Mouse (Mus musculus): Measurements from ENCODE around the gene Atf2. TPM values are rescaled to one million over a fixed set of nuclear protein-coding genes. Genes with fewer than 3 reads are reported as not detected.
"Not testable (repeated sequence)": the region's sequence is repeated elsewhere in the genome, so short reads cannot be mapped to it uniquely, and the experiment has no call there.

Atf2 gene
- total RNA-seq, 2 experiments from 2014 or later: 131 to 169 TPM

DNA sequence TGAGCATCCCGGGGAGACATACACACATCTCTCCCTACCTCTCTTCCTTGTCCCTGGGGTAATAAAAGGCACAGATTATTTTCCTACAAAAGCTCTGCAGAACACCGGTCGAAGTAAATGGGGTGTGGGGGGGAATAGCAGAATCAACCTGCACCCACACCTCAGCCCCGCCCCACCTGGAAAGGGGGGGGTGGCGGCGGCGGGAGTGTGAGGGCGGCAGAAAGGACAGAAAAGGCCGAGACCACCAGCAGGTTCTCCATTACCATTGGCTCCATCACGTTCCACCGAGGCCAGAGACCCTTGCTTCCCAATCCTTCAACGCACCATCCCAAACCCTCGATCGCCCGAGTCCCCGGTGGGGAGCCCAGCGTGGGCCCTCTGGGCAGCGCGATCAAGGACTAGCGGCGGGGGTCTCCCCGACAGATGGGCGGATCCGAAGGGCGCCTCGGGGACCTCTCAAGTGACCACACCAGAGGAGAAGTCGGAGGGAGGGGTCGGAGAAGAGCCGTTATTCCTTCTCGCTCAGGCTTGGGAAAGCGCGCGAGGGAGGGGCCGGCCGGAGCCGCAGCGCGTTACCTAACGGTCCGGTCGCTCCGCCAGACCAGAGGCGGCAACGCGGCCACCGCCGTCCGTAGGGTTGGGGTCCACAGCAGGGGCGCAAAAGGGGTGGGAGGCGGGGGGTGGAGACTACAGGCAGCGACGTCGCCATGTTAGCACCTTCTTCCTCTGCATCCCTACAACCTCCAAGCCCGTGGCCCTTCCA lies 557 bp downstream of the Atf2 start:
- ATAC-seq (replicated peaks; ENCODE audit: low FRiP score, poor library complexity, severe bottlenecking): peak; percentile 43

DNA sequence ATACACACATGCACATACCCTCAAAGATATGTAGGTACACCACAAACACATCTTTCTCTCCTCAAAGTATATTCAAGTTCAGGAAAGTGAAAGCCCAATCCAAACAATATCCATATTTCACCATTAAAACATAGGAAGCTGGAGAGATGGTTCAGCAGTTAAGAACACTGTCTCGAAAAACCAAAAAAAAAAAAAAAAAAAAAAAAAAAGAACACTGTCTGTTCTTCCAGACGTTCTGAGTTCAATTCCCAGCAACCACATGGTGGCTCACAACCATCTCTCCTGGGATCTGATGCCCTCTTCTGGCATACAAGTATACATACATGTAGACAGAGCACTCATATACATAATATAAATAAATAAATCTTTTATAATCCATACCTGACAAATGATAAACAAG lies 6.4 kb downstream of the Atf2 start:
- ATAC-seq (replicated peaks; ENCODE audit: low FRiP score, poor library complexity, severe bottlenecking): no peak

DNA sequence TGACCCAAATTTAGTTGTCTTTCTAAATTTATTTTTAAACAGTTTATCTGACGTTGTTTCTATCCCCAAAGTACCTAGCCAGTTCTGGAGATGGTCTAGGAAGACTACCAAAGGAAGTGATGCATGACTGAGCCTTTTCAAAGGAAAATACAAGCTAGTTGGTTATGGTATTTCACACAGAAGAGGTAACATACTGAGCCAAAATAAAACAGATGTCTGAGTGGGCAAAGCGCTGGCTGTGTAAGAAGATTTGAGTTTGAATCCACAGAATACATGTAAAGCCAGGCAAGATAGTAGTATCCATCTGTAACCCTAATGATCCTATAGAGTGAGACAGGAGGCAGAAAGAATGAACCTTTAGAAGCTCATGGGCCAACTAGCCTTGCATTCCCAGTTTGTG lies 14.5 kb downstream of the Atf2 start:
- ATAC-seq (replicated peaks; ENCODE audit: low FRiP score, poor library complexity, severe bottlenecking): no peak

DNA sequence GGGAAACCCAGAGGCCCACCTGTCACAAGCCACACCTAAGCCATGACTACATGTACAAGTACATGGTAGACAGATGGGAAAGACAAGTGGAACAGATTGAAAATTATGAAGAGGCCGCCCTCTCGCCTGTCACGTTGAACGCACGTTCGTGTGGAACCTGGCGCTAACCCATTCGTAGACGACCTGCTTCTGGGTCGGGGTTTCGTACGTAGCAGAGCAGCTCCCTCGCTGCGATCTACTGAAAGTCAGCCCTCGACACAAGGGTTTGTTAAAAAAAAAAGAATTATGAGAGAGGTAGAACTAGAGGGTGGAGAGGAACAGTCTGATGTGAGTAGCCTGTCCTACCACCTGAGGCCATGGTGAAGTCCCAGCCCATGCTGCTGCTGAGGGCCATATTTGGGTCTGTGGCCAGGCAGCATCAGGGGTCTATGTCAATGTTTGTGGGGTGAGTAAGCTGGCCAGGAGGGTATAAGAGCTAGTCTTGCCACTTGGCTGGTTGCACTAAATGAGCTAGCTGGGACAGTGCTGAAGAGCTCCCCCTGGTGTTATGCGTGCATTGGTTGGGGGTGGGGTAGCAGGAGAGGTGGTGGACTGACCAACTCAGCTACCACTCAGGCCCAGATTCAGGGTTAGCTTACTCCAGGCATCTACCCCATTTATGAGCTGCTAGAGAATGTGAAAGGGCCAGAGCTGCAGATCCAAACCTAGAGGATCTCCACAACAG lies 24.5 kb downstream of the Atf2 start:
- ATAC-seq (replicated peaks; ENCODE audit: low FRiP score, poor library complexity, severe bottlenecking): no peak

DNA sequence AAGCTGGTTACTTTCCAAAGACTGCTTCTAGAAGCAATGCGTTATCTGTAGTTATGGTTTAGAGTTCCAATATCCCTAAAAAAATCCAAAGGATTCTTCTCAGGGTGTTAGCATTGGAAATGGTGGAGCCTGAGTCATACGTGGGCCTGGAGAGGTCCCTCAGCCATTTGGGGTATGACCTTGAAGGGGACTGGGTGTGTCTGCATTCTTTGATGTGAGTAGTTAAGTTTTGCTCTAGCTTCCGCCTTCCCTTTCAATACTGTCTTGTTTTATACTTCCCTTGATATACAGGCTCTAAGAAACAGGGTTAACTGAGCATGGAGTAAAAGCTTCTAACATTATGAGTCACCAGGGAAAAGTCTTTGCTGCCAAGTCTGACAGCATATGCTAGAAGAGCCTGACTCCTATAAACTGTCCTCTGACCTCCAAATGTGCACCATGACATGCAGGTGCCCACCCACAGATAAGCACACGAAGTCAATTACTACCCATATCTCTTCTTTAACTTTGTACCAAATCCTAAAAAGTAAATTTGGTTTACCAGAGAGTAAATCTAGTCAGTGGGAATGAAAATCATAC lies 32.3 kb downstream of the Atf2 start:
- no peak for ATAC-seq (replicated peaks; ENCODE audit: low FRiP score, poor library complexity, severe bottlenecking)

DNA sequence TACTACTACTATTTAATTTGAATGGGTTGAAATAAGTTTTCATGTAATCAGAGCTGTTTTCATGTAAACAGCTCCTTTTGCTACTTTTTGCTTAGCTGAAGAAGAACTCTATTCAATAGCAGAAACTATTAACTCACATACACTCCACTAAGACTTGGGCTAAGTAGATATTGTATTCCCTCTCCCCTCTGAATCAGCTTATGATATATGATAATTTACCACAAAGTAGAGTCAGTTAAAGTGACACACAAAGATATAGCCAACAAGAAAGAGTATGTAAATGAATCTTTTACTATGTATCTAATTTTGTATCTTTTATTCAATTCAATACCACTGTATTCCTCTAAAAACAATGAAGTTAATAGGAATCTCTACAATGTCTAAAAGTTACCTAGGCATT lies 35.1 kb downstream of the Atf2 start:
- ATAC-seq (replicated peaks; ENCODE audit: low FRiP score, poor library complexity, severe bottlenecking): no peak

DNA sequence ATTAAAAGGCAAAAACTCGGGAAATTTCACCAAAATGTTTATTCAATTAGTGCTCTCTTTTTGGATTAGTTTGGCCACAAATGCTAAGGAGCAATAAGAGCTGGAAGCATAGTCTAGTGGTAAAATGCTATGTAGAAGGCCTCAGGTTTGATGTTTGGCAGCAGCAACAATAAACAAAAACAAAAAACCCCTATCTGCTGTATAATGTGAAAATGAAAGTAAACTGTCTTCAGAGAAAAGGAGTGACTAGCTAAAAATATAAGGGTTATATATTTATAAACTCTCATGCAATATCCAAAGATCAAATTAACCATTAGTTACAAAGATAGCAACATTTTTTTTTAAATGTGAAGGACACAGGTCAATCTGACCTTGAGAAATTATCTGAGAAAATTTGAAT lies 36.2 kb downstream of the Atf2 start:
- no peak for ATAC-seq (replicated peaks; ENCODE audit: low FRiP score, poor library complexity, severe bottlenecking)

DNA sequence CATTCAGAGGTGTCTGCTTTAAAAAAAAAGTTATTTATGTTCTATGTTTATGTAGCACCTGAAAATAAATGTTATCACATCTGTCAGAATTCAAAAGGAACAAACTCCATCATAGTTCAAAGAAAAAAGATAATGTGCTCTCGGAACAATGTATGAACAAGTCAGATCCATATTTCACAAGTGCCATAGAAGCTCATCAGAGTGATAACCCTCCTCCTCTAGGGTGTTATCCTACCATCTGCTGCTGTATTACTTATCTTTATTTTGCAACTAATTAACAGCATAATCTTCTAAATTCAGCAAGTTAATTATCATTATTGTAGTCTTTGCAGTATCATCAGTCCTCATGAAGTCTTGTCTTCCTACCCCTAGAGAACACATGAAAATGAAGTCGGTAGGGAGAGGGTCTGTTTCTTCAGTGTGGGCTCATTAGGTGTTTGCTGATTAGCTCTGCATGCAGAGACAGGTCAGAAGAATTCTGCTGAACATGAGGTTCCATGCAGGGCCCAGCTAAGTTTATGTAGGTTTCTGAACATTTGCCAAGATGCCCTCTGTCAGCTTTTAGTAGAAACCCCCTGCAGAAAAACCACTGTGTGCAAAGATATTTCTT lies 57.9 kb downstream of the Atf2 start:
- ATAC-seq (replicated peaks; ENCODE audit: low FRiP score, poor library complexity, severe bottlenecking): no peak

DNA sequence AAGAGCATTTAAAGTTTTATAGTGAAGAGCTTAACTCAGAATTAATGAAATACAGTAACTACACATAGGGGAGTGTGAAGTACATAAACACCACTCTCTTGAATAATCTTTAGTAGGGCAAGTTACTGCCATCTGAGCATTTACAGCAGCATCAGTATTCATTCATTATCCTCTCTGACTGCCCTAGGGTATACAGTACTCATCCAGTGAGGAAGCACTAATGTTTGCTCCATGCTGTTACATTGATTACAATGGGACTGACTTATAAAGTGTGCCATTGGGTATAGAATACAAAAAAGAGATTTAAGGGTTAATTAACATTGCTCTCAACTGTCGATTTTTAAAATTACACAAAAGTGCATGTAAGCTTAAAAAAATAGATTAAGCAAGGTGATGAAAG lies 59.2 kb downstream of the Atf2 start:
- no peak for ATAC-seq (replicated peaks; ENCODE audit: low FRiP score, poor library complexity, severe bottlenecking)

DNA sequence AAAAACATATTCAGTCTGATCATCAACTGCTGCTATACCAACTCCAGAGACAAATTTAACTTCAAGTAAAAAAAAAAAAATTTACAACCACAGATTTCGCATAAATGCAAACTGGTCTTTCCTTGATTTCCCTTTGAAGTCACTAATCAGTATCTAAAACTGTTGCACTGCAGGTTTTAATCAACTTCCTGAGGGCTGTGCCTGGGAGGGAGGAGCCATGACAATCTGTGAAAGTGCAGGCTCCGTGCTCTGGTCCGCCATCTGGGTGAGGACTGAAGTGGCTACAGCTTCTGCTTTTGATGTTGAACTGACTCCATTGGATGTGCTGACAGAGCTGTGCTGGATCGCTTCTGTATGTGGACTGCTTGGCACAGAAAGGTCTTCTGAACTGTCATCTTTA lies 73.7 kb downstream of the Atf2 start:
- 0 out of 2 replicates have a peak, but pooled peaks have one; percentile 25 for ATAC-seq (replicated peaks; ENCODE audit: low FRiP score, poor library complexity, severe bottlenecking)

DNA sequence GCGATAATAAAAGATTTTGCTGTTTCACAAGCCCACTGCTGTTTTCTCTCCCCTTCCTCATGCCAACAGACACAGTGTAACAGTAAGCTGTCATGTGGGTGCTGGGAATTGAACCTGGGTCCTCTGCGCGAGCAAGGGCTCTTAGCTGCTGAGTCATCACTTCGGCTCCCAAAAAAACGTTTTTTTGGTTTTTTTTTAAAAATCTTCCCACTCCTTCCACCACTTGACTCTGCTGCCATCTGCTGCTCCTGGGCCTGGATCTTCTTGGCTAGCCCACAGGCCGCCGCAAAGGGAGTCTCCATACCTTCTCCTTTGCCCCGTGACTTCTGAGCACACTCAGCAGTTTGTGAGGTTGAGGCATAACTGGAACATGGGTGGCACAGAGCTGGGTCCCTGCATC lies 84.8 kb downstream of the Atf2 start:
- ATAC-seq (replicated peaks; ENCODE audit: low FRiP score, poor library complexity, severe bottlenecking): no peak

DNA sequence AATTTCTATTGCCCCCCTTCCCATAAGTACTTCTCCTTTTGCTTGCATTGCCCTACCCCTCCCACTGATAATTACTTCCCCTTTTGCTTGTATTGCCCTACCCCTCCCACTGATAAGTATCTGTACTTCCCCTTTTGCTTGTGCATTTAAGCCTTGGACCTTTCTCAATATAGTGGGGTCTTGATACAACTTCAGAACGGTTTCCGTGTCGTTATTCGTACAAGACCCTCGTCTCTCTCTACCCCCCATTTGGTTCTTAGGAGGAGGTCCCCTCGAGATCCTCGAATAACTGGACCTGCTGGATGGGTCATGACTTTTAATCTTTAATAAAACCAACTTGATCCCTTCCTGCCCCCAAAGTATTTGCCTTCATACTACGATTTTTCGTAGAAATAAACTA lies 92.3 kb downstream of the Atf2 start:
- ATAC-seq (replicated peaks; ENCODE audit: low FRiP score, poor library complexity, severe bottlenecking): not testable (repeated sequence)

DNA sequence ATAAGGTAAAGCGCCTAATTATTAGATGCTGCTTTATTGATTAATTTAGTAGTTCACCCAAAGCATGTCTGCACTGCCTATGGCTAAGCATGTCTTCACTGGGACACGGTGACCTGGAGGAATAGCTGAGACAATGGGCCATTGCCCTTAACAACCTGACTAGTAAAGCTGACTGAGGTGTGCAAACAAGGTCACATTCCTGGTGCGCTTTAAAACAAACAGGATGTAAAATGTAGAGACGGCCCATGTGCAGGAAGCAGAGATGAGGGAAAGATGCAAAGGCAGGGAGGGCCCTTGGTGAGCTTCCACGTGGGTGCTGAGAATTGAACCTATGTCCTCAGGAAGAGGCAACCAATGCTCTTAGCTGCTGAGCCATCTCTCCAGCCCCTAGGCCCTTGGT lies 93.7 kb downstream of the Atf2 start:
- ATAC-seq (replicated peaks; ENCODE audit: low FRiP score, poor library complexity, severe bottlenecking): no peak

DNA sequence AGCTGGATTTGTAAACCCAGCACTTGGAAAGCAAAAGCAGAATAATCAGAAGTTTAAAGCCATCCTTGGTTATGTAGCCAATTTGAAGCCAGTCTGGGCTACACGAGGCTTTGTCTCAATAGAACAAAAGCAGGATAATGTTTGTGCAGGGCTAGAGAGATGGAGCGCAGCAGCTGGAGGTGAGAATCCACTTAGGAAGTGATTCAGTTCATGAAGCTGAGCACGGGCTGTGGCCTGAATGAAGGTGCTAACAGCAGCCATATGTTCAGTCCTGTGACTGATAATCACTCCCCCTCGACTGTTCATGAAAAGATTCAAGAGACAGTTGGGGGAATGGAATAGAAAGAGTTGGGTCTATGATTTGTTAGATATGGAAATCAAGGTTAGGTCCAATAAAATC lies 94.3 kb downstream of the Atf2 start:
- no peak for ATAC-seq (replicated peaks; ENCODE audit: low FRiP score, poor library complexity, severe bottlenecking)

DNA sequence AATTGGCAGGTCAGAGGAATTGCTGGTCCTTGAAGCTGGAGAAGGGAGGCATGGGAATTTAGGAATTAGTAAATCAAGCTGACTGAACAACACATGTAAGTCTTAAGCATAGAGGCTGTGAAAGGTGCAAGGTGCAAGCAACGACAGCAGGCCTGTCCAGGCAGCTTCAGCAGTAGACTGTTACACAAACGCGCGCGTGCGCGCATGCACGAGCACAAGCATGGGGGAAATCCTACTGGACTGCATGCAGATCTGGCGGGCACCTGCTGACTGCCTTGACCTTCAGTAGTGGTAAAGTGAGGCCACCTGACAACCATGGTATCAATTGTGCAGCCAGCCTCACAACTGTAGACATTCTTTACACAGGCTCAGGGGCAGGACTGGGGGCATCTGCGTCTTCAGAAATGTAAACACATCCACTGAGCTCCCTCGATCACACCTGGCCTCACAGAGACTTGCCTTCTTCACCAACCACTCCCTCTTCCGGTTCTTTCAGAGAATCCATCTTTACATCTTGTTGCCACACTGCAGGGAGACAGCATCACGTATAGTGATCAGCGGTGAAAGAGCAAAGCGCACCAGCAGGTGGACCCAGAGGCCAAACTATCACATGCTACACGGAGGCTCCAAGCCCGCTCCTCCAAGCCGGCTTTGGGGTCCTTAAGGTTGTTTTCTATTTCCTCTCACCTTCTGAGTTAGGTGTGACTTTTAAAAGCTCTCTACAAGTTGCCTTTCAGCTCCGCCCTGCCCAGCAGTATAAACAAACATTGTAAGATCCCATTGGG lies 100.4 kb downstream of the Atf2 start:
- no peak for ATAC-seq (replicated peaks; ENCODE audit: low FRiP score, poor library complexity, severe bottlenecking)

DNA sequence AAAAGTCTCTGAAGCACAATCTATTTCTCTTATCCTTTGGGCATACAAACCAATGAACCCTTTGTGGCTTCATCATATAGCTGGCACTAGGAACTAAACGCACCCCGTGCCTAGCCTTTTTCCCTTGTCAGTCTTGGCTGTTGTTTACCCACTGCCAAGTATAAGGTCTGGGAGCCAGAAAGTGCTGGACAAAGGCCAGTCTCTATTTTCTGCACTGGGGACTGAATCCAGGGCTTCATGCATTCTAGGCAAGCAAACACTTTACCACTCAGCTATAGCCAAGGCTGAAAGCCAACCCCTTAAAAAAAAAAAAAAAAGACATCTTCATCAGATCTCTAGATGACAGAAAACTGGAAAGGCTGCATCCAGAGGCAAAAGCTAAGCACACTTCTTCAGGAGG lies 102.1 kb downstream of the Atf2 start:
- ATAC-seq (replicated peaks; ENCODE audit: low FRiP score, poor library complexity, severe bottlenecking): no peak

DNA sequence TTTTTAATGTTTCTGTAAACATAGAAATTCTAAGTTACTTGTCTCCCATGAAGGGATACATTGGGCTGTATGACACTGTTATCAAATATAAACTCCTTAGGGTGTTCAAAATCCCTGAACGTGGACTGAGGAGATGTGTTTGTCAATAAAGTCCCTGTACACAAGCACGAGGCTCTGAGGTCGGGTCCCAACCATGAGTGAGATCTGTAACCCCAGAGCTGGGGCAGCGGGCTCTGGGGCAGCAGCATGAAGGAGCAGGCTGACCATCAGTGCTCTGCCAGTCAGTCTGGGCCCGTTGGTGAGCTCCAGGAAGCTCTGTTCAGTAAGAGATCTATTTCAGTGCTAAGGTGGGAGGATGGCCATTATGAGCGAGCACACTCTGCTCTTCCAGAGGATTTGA lies 104.0 kb downstream of the Atf2 start:
- no peak for ATAC-seq (replicated peaks; ENCODE audit: low FRiP score, poor library complexity, severe bottlenecking)

DNA sequence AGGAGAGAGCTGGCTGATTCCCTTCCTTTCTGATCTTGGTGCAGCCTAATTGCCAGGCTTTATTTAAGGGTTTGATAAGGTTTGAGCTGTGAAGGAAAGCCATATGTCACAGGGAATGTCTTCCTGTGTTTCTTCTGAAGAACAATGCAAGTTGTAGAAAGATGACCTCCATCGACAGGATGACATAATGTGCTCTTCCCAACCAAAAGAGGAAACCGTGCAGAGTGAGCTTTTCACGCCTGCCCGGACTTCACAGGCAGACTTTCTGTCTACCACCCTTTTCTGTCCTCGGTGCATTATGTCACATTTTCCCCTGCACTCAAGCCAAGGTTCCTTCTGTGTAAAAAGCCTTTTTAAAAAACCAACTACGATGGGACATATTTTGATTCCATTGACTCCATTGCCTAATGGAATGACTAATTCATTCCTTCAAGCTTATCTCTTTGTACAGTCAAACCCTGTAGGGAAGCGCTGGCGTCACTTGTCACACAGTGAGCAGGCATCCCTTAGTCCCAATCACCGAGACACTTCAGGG lies 110.0 kb downstream of the Atf2 start:
- ATAC-seq (replicated peaks; ENCODE audit: low FRiP score, poor library complexity, severe bottlenecking): no peak

DNA sequence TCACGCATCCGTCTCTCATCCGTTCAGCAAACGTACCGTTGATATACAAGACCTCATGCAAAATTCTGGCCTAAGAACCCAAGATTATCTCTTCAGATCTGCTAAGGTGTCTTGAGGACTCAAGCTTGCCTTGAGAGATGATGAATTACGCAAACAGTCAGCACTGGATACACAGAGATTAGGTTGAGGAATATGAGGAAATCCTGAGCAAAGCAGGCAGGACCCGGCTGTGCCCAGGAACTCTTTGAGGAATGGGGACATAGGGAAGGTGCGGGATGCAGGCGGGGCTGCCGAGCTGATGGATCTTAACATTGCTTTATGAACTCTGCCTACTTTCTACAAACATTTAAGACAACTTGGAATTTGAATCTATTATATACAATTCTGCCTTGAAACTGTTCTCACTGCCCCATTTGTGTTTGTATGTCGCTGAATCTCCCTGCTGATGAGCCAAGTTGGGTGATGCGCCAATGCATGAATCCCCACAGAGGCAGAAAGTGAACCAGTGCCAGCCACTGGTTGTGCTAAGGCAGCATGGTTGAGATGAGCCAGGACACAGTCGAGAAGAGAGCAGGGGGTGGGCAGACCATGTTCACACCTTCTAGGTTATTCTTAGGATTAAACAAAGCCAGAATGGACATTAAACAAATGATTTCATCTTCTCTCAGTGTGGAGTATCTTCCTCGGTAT lies 112.0 kb downstream of the Atf2 start:
- ATAC-seq (replicated peaks; ENCODE audit: low FRiP score, poor library complexity, severe bottlenecking): no peak
